Mouse (Mus musculus): ENCODE data around the gene Nudt8.
"Not testable (repeated sequence)": the region's sequence is repeated elsewhere in the genome, so short reads cannot be mapped to it uniquely, and the experiment has no call there.

The Nudt8 gene

GRCm38 (mm10) chr19:4000119-4000900 is at the start of gene Nudt8, which contains the start of gene Gm49405:
Gene Nudt8, plus strand, starts transcription at chr19:4000580.
Gene Gm49405, plus strand, starts transcription at chr19:4000626.
- CTCF ChIA-PET = interaction anchor here (0.6 to 1.4 kb wide), 5 partner anchors 11 to 295 kb away, joined by 3 to 12 read pairs (median 4); no protein-coding TSS in a partner anchor

GRCm38 (mm10) chr19:3951461-3951860 is 48.9 kb upstream of the Nudt8 start:
- CTCF ChIA-PET = no interaction called here

DNA sequence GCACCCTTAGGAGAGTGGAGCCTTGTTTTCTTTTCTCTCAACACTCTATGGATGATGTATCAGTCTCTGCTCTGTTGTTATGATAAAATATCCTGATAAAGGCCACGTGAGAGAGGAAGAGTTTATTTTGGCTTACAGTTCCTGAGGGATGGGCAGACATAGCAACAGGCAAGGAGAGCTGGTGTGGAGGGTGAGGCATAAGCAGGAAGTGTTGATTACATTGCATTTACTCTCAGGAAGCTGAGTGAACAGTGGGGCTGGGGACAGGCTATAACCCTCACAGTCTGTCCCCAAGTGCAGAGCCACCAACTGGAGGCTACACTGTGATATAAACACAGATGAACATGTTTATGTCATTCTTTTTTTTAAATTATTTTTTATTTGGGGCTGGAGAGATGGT is 48.3 kb upstream of the Nudt8 start:
- CTCF ChIA-PET = interaction anchor here (0.6 kb wide), 1 partner anchor 47 kb away, joined by 4 read pairs; no protein-coding TSS in a partner anchor

- CTCF ChIA-PET = no interaction called here
Observed at GRCm38 (mm10) chr19:3955033-3955432, 45.3 kb upstream of the Nudt8 start.

DNA sequence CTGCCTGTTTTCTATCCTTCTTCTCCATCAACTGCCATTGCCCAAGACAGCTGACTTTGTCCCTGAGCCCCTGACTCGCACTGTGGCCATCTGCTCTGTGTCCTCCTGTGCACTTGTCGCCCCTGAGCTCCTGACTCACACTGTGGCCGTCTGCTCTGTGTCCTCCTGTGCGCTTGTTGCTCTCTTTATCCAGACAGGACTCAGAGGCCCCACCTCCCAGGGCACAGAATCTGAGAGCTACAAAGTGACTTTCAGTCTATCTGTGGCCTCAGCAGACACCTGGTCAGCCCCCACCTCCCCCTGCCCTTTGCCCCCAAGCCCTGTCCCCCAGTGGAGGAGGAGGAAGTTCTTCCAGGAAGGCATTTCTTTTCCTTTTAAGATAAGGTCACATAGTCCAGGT is 44.6 kb upstream of the Nudt8 start:
- CTCF ChIA-PET = no interaction called here

DNA sequence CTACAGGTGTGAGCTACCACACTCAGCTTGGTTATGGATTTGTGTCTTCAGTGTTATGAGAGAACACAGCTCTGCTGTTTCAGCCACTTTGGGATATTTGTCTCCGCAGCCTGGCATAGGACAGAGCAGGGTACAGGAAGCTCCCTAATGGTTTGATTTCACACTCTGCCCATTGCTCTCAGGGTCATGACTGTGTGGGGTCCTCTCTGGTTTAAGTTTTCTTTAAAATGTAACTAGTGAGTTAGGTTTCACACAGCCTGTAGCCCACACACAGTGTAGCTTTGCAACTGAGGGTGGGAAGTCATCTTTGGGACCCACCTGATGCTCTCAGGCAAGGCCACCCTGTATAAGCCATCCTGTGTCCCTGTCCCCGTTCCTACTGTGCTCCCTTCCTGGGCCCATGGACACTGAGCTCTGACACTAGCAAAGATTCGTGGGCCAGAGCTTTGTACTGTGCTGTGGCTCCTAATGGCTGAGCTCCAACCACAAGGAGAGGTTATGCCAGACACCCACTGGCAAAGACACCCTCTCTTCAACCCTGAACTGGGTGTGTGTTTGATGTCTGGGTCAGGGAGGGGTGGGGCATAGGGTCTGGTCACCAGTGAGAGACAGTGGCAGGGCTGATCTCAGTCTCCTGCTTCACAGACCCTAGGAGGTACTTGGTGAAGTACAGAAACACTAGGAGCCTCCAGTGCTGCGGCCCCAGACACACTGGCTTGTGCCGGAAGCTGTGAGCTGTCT is 42.9 kb upstream of the Nudt8 start:
- CTCF ChIA-PET = not testable (repeated sequence)

GRCm38 (mm10) chr19:3958470-3958869 is 41.9 kb upstream of the Nudt8 start, which contains the start of gene Aldh3b3:
Gene Aldh3b3, plus strand, starts transcription at chr19:3958645.
- CTCF ChIA-PET = no interaction called here

DNA sequence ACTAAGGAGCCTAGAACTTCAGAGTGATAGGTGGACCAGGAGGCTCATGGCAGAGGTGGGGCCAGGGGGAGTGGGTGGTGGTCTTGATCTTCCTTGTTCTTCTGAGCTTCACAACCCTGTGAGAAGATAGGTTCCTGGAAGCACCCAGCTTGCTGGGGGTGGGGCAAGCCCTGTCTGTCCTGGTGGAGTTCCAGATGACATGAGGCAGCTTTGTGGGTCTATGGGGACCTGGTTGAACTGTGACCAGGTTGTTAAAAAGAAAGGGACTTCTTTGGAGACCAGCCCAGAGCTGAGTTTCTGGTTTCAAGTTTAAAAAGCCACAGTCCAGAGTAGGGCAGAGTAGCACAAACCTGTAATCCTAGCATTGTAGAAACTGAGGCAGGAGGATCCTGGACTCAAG is 41.4 kb upstream of the Nudt8 start:
- CTCF ChIA-PET = no interaction called here

GRCm38 (mm10) chr19:3960211-3960610 is 40.2 kb upstream of the Nudt8 start:
- CTCF ChIA-PET = interaction anchor here (0.6 kb wide), 2 partner anchors 13 to 229 kb away, joined by 3 to 4 read pairs; no protein-coding TSS in a partner anchor

GRCm38 (mm10) chr19:3961805-3962204 is 38.6 kb upstream of the Nudt8 start:
- CTCF ChIA-PET = not testable (repeated sequence)

- CTCF ChIA-PET = no interaction called here
Observed at GRCm38 (mm10) chr19:3962469-3962868, 37.9 kb upstream of the Nudt8 start.

DNA sequence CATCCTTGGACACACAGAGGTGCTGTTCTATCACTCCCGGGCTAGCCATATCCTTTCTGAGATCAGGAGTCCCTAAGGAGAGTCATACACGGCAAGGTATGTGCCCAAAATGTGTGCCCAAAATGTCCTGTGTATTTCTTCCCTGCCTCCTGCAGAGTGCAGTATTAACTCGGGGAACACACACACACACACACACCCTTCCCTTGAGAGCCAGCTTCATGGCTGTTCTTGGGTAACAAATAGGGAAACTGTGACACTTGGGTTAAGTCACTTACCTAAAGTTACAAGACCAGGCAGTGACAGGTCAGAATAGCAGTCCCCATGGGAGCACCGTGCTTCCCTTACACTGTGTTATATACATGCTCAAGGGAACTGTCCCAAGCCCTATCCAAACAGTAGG is 36.4 kb upstream of the Nudt8 start:
- CTCF ChIA-PET = no interaction called here

- CTCF ChIA-PET = interaction anchor here (0.6 kb wide), 1 partner anchor 13 kb away, joined by 5 read pairs; no protein-coding TSS in a partner anchor
Observed at GRCm38 (mm10) chr19:3966330-3967075, 33.9 kb upstream of the Nudt8 start.

- CTCF ChIA-PET = interaction anchor here (0.6 kb wide), 1 partner anchor 14 kb away, joined by 5 read pairs; no protein-coding TSS in a partner anchor
Observed at GRCm38 (mm10) chr19:3967258-3967657, 33.1 kb upstream of the Nudt8 start.

DNA sequence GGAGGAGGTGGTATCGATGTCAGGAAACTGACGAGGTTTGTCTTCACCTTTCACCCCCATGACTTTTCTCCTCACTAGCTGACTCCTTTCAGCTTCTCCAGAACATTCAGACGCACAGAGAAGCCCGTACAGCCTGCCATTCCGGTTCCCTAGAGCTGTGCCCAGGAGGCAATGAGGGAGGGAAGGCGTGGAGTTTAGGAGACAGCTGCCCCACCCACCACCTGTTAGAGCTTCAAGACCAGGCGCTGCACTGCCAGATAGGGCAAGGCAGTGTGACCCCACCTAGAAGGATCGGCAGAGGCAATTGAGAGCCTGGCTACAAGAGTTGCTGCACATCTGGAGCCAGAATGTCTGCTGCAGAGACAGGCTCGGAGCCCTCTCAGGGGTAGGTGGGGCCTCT is 28.2 kb upstream of the Nudt8 start, which contains the start of gene Aldh3b2:
Gene Aldh3b2, plus strand, starts transcription at position 100 of the 400 bp plus-strand sequence.
- CTCF ChIA-PET = interaction anchor here (0.6 kb wide), 1 partner anchor 123 kb away, joined by 3 read pairs; no protein-coding TSS in a partner anchor

GRCm38 (mm10) chr19:3974608-3975007 is 25.8 kb upstream of the Nudt8 start:
- CTCF ChIA-PET = not testable (repeated sequence)

DNA sequence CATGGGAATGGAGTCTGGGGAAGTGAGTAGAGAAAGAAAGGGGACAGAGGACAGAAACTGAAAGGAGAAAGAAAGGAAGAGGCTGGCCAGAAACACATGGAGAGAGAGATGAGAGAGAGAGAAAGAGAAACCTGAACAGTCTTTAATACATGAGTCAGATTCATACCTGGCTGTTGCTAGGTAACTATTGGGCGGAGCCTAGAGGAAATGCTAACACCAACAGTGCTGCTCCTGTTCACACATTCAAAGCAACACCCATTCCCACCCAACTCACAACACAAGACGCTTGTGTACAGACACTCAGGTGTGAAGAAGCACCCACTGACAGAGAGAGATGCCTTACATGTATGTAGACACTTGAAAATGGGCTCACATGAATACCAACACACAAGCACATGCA is 24.5 kb upstream of the Nudt8 start:
- CTCF ChIA-PET = no interaction called here

DNA sequence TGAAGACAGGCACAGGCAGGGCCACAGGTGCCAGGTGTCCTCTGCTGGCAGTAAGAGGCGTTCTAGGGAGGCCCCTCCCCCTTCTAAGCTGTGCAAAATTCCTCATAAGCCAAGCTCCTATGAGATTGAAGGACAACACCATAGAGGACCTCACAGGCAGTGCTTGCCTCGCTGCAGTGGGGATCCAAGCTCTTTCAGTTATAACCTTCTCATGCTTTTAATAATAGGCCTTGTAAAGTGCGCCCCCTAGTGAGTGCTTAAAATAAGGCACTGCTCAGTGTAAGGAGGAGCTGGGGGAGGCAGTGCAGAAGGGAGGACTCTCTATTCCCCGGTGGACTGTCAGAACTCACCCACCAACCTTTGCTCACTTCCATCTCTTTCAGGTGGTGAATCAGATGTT is 20.1 kb upstream of the Nudt8 start:
- CTCF ChIA-PET = interaction anchor here (0.5 to 1.3 kb wide), 7 partner anchors 9 to 90 kb away, joined by 3 to 11 read pairs (median 3); no protein-coding TSS in a partner anchor

- CTCF ChIA-PET = interaction anchor here (0.5 to 1.3 kb wide), 7 partner anchors 10 to 91 kb away, joined by 3 to 11 read pairs (median 3); no protein-coding TSS in a partner anchor
Observed at GRCm38 (mm10) chr19:3980917-3981316, 19.5 kb upstream of the Nudt8 start.

- CTCF ChIA-PET = no interaction called here
Observed at GRCm38 (mm10) chr19:3983527-3984200, 16.7 kb upstream of the Nudt8 start.

DNA sequence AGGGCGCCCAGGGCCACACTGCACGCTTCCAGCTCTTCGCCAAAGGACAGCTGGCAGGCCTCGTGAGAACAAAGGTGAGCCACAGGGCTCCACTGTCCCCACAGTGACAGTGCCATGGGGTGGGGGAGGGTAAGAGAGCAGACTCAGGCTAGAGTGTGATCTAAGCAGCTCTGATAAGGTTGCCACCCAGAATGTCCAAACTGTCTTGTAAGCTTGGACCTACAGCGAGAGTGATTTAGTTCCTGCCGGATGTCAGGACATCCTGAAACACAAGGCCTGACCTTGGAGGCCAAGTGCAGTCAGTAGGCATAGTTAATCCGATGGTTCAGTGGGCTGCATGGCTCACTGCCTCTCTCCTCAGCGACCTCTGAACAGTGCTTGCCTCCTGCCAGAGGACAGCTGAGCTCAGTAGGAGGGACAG is 15.1 kb upstream of the Nudt8 start:
- CTCF ChIA-PET = interaction anchor here (0.5 to 1.7 kb wide), 3 partner anchors 10 to 329 kb away, joined by 3 to 4 read pairs (median 3); no protein-coding TSS in a partner anchor
